Mouse (Mus musculus): ENCODE data around the gene Nim1k.
"Not testable (repeated sequence)": the region's sequence is repeated elsewhere in the genome, so short reads cannot be mapped to it uniquely, and the experiment has no call there.

Gene Nim1k

DNA sequence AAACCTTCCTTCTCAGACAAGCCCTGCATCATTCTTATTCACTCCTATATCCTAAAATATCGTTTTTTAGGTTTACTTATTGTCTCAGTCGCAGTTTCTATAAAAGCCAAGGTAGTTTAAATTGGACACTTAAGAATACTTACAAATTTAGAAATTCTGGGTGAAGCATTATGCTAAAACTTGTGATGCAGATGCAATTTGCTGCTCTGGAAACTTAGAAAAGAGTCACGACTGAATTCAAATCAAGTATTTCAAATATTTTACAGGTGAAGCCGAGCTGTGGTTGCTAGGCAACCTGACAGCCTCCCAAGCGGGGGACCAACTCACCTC is 66.0 kb downstream of the Nim1k start:
- no peak for DNase-seq (ENCODE audit: low read depth, low spot score)

- DNase-seq (ENCODE audit: low read depth, low spot score): no peak
Observed at GRCm38 (mm10) chr13:119684416-119685177, 71.1 kb downstream of the Nim1k start.

DNA sequence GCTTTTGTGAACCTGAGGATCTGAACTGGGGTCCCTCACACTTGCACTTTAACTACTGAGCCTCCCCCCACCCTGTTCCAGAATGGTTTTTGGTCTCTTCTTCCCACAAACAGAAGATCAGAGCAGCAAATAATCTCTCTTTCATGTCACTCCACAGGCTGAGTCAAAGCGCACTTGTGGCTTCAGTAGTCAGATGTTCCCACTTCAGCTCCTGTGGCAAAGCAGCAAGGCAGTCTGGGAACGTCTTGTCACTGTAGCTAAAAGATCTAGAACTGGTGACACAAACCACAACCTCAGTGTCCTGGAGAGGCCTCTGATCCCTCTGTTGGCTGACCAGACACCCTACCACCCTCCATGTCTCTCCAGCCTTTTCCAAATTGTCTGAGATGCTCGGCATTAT is 74.5 kb downstream of the Nim1k start:
- DNase-seq (ENCODE audit: low read depth, low spot score): no peak

DNA sequence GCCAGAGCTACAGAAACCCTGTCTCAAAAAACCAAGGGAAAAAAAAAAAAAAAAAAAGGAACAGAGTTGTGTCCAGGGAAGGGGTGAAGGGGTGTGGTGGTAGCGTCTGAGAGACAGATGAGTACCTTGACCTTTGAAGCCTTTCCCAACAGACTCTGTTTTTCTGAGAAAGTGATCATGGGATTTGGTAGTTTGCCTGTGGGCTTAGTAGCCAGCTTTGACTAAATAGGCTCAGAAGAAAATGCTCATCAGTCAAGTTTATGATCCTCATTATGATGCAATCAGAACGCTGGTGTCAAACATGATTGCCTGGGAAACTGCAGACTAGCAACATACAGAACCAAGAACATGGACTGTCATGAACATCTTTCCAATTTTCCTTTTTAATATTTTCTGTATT is 76.0 kb downstream of the Nim1k start:
- no peak for DNase-seq (ENCODE audit: low read depth, low spot score)

DNA sequence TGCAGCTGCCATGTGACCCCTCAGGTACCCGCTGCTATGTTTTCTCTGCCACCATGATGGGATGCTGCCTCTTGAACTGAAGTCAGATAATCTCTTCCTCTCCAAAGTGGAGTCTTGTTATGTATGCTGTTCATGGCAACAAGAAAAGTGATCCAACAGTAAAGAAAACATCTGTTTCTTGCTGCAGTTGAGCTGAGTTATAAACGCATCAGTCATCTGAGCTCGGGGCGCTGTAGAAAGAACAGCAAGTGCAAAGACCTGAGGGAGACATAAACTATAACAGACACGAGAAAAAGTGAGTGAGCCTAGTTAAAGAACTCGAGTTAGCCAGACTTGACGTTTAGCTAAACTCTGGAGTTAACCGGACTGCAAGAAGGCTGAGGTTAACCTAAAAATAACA is 76.9 kb downstream of the Nim1k start:
- DNase-seq (ENCODE audit: low read depth, low spot score): no peak

- not testable (repeated sequence) for DNase-seq (ENCODE audit: low read depth, low spot score)
Observed at GRCm38 (mm10) chr13:119661420-119661819, 94.3 kb downstream of the Nim1k start.
